Mouse (Mus musculus) frontal cortex, postnatal 25 days (tissue): ENCODE data around the gene Zc3h8.

ENCODE experiments used
- DNase-seq, 2 experiments: peaks; one replicate each; pipeline ENCODE4 v3.0.0; 2022; ENCODE audit warnings: low spot score in 2 of 2

The Zc3h8 gene

DNA sequence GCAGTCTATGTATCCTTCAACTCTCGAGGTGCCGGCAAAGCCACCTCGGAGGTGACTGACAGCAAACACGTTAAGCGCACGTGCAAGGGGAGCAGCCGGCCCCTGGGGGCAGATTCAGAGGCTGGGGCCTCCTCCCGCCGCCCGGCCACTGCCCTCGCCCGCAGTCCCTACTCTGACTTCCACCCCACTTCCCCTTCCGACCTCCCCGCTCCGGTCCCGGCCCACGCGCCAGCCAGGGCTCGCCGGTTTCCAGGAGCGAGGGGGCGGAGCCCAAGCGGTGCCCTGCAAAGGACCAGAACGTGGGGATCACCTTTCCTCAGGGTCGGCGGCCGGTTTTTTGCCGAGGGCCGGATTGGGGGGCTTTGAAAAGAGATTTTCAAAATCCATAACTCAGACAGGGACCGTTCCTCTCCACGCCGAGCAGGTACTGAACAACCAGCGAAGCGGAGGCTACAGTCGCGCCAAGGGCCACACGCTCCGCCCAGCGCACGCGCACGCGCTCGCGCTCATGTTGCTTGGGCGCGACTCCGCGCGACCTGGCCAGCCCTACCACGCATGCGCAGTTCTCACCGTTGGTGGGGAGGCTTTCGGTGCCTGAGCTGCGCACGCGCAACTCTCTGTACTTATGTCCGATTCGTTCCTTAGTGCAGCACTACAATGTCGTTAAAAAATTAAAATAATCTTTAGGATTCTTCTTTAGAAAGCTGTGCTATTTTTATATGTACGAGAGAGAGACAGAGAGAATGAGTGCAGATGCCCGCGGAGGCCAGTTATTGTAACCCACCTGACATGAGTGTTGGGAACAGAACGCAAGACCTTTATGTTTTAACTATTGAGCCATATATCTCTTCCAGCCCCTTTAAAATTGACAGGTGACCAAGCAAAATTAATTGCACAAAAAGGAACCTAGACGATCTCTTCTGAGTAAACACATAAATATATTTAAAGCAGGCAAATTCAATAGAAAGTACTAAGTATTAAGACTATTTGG, at the start of gene Zc3h8:
TSS of gene Zc3h8 (minus strand) at position 540 of the 991 bp plus-strand sequence.
- DNase-seq, result peak; percentile 86 to 93

GRCm38 (mm10) chr2:128984746-128985145, 40.9 kb upstream of the Zc3h8 start:
- no peak for DNase-seq

GRCm38 (mm10) chr2:128975572-128975971, 31.7 kb upstream of the Zc3h8 start:
- DNase-seq, result no peak

DNA sequence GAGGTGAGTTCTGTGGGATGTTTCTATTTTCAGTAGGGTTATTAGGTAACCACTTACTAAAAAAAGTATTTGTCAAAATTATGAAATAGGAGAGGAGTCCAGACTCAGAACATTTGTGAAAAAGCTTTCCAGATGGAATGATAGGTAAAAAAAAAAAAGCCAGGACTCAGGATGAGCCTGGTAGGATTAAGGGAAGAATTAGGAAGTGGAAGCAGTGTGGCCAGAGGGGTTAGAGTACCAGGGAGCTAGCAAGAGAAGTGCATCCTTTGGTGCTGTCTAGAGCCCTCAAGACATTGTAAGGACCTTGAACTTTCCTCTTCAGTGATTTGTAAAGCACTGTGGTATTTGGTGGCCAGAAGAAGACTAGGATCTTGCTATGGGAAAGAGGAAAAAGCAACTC, 28.4 kb upstream of the Zc3h8 start:
- DNase-seq, result no peak

DNA sequence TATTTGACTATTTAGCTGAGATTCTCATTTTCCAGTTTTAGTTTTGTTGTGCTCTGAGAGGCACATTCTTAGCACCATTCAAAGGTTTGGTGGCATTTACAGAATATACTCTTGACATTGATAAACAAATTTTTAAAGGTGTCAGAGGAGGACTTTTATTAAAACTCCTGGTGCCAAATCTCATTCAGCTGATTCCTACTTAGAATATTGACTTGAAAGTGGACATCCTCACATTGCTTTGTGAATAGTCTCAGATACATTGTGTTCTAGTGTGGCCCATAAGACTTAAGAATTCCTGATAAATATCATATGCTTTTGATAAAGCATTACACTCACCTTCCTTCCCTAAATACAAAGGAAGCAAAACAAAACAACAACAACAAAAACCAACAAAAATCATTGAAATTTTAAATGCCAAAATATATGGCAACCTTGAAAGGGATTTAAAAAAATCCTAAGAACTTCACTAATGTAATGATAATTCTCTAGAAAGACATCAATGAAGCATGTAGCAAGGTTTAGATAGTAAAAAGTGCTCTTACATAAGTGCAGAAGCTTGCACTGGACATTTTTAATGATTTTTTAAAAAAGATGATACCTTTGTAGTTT, 24.7 kb upstream of the Zc3h8 start:
- DNase-seq, result no peak

DNA sequence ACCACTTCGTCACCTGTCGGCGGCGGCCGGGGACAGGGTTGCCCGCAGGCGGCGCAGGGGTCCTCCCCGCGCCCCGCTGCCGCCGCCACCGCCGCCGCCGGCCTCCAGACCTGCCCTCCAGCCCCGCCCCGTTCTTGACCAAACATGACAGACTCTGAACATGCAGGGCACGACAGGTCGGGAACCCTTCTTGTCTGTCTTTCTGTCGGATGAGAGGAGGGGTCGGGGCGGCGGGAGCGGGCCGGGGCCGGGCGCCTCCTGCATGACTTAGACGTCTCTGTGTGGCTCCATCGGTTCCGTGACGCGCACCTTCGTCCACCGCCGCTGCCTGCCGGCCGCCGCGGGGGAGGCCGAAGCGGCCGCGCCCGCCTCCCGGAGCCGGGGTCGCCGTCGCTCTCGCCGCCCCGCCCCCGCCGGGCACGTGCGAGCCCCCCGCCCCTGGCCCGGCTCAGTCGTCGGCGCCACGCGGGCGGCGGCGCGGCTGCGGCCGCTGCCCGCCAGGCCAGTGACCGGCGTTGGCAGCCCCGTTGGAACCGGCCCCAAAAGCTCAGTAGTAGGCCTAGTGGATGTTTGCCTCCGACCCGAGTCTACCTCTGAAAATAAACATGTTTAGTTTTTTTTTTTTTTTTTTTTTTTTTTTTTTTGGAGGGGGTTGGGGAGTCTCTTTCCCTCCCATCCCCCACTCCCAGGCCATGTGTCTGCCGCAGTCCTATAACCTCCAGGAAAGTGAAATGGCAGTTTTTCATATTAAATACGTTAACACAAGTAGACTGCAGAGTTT, 24.0 kb upstream of the Zc3h8 start, which contains the start of gene Gm10762:
TSS of gene Gm10762 (minus strand) at position 65 of the 781 bp plus-strand sequence.
- peak; percentile 60 to 62 for DNase-seq

DNA sequence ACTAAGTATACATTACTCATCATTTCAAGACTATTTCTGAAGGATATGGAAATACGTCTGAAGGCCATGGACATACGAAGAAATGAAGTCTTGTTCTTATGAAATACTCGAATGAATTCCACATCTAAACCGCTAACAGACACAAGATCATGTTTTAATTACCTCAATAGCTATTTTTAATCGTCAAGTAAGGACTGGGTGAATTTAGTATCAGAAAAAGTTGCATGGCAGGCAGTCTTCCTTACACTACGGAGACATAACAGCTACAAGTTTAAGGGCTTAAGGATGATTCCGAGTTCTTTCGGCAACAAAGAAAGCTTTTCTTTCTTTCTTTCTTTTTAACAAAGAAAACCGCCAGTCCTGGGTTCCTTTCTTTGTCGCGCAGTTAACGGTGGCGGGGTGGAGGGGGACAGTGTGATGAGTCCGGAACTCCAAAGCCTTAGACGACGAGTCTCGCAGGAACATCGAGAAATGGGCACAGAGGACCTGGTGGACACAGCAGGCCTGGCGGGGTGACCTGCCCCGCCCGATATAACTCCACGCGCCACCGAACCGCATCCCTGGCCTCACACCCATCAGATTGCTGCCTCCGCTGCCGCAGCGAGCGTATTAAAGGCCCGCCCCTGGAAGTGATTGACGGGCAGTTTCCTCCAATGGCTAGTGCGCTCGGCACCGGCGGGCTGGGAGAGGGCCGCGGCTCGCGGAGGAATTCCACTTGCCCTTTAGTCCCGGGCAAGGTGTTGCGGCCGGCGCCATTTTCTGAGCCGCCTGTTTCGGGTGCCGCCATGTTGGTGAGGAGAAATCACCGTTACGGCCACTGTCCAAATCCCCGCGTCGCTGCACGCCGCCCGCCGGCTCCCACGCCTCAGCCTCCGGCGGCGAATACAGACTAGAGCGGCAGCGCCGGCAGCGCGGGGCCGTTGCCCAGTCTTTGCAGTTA, 23.0 kb upstream of the Zc3h8 start, which contains the start of gene Zc3h6:
TSS of gene Zc3h6 (plus strand) at position 762 of the 940 bp plus-strand sequence.
- peak; percentile 99 for DNase-seq

GRCm38 (mm10) chr2:128966236-128966635, 22.4 kb upstream of the Zc3h8 start:
- DNase-seq, result no peak

- DNase-seq, result no peak
Observed at GRCm38 (mm10) chr2:128965505-128966105, 21.7 kb upstream of the Zc3h8 start.

- no peak for DNase-seq
Observed at GRCm38 (mm10) chr2:128954186-128954585, 10.3 kb upstream of the Zc3h8 start.

DNA sequence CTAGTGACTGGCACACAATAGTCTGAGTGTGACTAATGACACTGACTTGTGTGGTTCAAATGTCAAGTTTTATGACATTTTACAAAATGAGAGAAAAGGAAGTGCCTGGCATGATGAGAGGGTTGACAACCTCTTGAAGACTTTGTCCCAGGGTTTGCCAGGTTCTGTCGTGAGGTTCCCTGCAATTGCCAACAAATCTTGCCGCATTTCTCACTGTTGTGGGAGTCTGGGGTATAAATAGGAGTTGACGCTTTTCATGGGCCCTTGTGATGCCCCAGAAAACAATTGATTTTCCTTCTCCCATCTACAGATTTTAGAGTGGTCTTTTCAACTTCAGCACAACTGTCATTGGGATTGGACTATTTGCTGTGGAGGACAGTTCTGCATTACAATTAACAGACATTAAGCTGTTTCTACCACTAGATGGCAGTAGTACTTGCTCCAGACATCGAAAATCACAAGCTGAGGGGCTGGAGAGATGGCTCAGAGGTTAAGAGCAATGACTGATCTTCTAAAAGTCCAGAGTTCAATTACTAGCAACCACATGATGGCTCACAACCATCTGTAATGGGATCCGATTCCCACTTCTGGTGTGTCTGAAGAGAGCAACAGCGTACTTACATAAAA, 4.2 kb upstream of the Zc3h8 start:
- no peak for DNase-seq

DNA sequence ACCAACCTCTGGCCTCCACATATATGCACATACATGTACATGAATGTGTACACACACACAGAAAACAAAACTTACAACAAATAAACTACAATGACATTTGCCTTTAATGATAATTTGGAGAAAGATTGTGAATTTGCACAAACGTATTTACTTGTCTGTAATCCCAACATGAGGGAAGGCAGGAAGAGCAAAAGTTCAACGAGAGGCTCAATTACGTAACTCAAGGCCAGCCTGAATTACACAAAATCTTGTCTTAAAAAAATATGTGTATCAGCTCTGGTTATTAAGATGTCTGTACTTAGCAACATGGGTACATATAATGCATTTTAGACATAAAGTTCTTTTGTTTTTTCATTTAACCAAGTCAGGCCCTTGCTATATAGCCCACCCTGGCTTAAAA, 7.6 kb downstream of the Zc3h8 start:
- DNase-seq, result no peak

GRCm38 (mm10) chr2:128930704-128931103, 13.2 kb downstream of the Zc3h8 start:
- DNase-seq, result no peak

GRCm38 (mm10) chr2:128928446-128928845, 15.4 kb downstream of the Zc3h8 start:
- DNase-seq, result no peak

DNA sequence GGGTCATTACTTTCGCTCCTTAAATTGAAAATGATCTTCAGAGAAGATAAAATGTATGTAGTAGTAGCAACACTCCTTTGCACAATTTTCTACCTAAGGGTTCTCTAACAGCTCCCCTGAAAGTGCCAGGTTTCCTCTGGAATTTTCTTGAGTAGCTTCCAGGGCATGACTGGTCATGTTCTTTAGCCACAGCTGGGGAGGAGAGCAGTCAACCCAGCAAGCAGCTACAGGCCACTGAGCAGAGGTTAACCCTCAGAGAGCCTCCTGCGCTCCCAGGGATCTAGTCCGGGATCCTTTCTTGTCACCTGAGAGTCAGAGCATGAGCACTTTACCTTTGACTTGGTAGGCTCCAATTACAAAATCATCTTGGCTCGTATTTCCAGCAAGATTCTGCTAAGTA, 19.1 kb downstream of the Zc3h8 start:
- DNase-seq, result no peak

DNA sequence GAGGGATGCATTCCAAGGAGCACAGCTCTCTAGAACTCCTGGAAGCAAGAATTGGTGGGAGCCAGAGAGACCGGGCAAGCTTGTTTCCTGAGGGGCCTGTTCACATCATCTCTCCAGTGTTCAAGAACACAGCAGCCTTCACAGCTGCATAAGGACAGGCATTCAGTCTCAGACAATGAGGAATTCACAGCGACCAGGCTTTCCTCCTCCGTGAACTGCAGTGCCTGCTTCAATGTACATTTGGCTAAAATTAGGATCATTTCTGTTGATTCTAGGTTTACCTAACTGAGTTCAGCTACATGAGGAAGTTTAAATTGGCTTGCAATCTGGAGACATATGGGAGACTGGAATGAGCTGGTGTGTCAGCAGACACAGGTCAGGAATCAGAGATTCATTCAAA, 27.3 kb downstream of the Zc3h8 start:
- DNase-seq, result no peak

GRCm38 (mm10) chr2:128914978-128915377, 28.9 kb downstream of the Zc3h8 start:
- no peak for DNase-seq

DNA sequence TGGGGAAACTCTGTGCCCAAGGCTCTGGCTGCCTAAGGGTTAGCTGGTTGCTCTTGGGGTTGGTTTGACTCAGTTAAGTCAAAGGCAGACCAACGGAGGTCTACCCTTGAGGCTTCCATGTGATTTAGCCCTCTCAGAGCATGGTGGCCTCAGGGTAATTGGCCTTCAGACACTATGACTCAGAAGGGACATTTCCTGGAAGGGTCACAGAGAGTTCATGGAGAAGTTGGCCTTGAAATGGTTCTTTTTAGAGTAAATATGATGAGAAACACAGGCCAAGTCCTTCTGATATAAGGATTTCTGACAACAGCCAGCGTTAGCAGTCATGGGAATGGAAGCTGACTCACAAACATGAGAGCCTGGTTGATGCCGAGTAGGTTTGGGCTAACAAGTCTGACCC, 40.2 kb downstream of the Zc3h8 start:
- no peak for DNase-seq

DNA sequence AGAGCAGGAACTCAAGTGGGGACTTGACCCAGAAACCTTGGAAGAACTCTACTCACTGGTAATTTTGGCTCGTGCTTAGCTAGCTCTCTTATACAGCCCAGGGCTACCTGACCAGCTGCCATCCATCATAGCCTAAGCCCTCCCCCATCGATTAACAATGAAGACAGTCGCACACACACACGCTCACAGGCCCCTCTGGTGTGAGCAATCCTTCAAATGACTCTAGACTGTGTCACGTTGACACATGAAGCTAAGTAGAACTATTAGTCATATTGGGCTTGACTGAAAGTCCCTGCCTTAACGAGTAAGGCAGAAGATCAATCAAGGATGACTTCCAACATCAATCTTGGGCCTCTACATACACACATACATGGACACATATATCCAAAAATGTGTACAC, 41.0 kb downstream of the Zc3h8 start:
- no peak for DNase-seq

GRCm38 (mm10) chr2:128892180-128892721, 51.6 kb downstream of the Zc3h8 start:
- DNase-seq, result no peak
